Mouse (Mus musculus) v-Abl transformed pro-B cells (cell line): Measurements from ENCODE around the gene Fryl.

ENCODE experiments used
- in situ Hi-C, 2 experiments: fragments of 400-800 bp; cut with MboI; formaldehyde crosslinking; loops; one replicate each; pipeline ENCODE4 v1.15.1; 2025; ENCODE audit not compliant: unreplicated experiment in 2 of 2

The Fryl gene

DNA sequence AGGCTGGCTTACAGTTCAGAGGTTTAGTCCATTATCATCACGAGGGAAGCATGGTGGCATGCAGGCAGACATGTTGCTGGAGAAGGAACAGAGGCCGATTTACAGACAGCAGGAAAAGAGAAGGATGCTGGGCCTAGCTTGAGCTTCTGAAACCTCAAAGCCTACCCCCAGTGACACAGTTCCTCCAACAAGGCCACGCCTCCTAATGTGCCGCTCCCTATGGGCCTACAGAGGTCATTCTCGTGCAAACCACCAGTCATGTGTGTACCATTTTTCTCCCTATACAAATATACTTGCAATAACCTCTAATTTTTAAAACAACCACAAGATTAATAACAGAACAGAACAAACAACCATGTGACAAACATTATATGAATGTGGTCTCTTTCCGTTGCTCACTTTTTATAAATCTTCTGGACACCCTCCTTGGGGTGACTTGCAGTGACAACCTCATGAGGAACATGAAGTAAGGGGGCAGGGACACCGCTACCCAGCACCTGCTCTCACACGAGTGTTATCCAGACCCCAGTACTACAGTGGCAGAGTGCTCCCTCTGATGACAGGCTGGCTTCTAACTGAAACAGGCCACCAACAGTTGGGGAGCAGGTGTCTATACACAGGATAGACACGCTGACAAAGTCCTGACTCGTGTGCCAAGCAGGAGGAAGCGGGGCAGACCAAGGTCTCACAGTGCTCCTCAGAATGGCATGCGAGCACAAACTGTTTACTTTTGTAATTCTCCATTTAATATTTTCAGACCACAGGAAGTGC, 80.9 kb downstream of the Fryl start:
- in situ Hi-C loops: no loop called here

DNA sequence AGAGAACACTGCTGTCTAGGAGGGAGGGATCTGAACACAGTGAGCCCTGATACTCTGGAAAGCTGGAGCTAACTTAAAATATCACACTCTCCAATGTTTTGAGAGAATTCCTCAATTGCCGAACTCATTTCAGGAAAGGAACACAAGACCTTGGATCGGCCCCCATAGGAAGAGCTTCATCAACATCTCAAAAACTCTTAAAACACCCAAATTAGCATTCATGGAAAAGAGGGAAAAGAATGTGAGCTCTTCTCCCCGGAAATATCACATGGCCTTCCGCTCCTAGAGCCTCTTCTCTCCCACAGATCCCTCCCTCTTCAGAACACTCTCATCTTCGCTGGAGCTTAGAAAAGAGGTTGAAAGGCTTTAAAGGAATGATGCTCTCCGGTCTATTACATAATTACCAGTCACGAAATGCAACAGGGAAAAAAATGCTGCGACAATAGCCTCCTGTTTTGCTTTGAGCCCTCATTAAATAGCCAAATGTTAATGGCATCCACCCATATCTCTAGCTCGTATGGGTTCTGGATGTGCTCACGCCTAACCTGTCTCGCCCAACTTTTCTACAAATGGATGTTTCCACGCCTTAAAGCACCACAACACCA, 84.4 kb downstream of the Fryl start:
- in situ Hi-C loops: no loop called here

- in situ Hi-C loops: no loop called here
Observed at GRCm38 (mm10) chr5:73171203-73171602, 85.2 kb downstream of the Fryl start.

DNA sequence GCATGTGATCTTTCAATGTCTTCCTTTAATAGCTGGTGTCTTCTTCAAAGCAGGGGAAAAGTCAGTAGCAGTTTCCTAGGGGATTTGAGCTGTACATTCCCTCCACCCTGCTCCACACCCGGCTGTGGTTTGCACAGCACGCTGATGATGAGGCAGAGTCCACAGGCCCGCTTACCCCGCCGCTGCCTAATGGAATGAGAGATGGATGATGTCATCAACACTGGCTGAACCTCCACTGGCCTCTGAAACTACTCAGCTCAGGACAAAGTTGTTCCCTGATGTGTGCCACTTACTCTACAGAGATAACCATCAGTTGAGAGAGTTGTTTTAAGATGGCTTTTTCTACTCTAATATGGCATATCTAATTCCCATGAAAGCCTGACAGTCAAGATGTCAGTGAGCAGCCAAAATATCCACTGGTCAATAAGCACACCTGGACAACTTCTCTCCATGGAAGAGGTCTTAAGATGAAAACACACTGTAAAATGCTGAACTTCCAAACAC, 87.6 kb downstream of the Fryl start:
- in situ Hi-C loops: no loop called here

DNA sequence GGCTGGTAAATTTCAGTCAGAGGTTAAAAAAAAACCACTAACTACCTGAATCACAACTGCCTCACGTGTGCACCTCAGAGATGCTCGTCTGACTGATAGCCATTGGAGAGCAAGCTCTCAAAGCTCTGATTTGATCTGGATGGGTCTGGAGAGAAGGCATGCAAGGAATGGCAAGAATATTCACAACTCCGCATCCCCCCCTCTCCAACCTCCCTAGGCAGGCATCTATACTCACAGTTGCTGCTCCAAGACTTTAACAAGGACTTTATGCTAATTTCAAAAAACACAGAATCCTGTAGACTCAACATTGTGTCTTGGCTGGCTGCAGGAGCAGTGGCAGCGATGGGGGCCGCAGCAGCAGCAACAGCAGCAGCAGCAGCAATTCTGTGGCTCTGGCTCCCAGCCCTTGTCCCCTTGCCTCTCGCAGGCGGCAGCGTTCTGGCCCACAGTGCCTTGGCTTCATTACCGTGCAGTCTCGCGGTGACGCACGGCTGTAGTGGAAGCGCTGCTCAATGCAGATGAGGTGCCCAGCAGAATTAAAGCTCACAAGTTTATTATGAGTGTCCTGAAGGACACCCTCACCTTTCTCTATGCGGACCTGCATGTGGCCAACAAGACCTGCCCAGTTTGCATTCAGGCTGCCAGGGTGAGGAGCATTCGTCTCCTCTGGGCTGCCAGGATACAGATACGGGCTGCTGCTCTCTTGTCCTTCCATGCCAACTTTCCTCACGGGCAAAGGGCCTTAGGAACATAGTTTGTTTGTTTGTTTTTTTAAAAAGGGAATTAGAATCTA, 88.2 kb downstream of the Fryl start:
- in situ Hi-C loops: no loop called here

DNA sequence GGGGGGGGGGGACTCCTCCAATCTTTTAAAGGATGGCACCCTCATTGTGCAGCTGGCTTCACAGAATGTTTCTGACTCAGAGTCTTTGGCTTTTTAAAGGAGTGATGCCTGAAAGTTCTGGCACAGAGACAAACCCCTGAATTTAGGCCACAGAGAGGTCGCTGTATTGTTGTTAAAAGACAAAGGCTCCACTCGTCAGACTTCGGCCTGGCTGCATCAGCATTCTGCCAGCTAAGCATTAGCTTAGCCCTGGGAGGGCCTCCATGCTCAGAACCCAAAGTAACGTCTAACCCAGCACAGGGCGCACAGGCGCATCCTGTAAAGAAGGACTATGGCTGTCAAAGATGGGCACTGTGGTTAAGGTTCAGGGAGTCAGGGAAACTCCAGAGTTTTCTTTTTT, 92.4 kb downstream of the Fryl start:
- in situ Hi-C loops: loop anchor here in 1 of 2 experiments (5.0 kb wide), 1 partner anchor 33 kb away; no protein-coding TSS in a partner anchor

DNA sequence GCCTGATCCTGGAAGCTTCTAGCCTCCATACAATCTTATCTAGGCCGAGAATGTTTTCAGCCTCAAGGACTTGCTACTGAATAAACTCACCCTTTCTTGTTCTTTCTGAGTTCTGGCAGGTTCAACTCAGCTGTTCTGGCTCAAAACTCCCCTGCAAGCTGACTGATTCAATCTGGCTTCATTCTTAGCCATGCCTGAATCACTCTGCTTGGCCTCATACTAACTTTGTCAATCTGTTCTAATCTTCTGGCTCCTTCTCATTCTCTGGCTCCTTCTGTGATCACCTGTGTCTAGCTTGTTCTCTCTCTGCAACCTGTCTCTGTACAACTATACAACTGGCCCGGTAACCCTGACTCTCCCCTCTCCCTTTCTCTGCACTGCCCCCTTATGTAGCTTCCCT, 93.9 kb downstream of the Fryl start:
- in situ Hi-C loops: loop anchor here in 1 of 2 experiments (5.0 kb wide), 1 partner anchor 35 kb away; no protein-coding TSS in a partner anchor

GRCm38 (mm10) chr5:73160440-73160839, 96.0 kb downstream of the Fryl start:
- in situ Hi-C loops: loop anchor here in 1 of 2 experiments (5.0 kb wide), 1 partner anchor 37 kb away; no protein-coding TSS in a partner anchor

GRCm38 (mm10) chr5:73157502-73157901, 98.9 kb downstream of the Fryl start:
- in situ Hi-C loops: loop anchor here in 1 of 2 experiments (5.0 kb wide), 1 partner anchor 90 kb away; no protein-coding TSS in a partner anchor

DNA sequence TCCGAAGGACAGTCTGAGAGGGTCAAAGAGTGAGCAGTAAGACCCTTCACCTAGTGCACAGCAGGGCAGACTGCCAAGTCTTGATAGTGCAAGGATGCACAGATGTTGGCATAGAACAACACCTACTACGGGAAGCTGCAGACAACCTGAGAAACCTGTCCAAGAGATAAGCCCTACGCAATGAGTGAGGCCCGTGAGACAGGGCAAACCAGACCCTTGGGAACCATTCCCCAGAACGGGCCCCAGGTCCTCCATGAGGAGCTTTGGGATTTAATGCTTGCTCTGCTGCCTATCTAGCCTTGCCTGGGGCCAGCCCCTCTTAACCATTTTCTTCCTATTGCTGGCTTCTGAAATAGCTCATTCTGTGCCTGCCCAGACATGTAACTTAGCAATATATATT, 99.4 kb downstream of the Fryl start:
- in situ Hi-C loops: loop anchor here in 1 of 2 experiments (5.0 kb wide), 1 partner anchor 90 kb away; no protein-coding TSS in a partner anchor

DNA sequence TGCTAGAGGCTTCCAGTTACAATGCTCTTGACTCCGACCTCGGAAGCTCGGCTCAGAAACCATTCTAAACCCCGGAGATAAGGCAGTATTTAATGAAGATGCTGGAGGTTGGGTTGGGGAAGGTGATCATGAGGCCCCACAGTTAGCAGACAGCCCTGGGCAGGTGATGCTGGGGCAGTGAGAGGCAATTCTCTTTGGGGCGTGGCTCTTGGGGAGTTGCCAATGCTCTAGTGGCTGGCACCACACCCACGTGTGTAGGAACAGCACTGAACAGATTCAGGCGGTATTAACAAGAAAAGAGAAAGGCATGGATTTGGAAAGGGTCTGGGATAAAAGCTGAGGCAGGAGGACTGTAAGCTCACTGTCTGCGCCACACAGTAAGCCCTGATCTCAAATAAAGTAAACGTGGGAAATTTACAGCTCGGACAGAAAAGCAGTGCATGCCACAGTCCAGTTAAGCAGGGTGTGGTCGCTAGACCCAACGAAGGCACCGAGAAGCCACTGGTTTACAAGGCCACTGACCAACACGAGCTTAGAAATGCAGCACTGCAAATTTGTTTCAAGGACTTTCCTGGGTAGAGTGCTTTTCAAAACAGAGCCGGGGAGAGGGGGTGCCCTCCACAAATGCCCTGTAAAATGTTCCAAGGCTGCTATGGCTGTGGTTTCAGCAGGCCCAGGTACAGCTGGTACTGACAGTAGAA, 100.0 kb downstream of the Fryl start:
- in situ Hi-C loops: loop anchor here in 1 of 2 experiments (5.0 kb wide), 1 partner anchor 91 kb away; no protein-coding TSS in a partner anchor

DNA sequence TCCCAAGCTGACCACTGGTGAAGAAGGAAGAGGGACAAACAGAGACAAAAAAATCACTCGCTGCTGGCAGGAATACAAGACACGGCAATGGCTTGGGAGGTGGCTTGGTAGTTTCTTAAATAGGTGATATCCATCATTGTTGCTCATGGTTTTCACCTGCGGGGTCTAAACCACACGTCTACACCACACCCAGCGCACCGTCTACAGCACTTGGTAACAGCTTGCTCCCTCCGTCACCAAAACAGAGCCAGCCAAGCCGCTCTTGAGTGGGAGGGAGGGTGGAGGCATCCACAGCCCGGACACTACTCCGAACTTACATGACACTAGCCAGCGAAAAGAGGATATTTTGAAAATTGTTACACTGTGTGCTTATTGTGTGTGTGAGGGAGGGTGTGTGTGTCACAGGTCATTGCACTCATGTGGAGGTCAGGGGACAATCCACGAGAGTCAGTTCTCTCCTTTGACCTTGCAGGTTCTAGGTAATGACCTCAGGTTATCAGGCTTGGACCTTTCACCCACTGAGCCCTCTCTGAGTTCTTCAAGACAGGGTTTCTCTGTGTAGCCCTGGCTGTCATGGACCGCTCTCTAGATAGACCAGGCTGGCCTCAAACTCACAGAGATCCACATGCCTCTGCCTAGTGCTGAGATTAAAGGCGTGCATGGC, 102.5 kb downstream of the Fryl start:
- in situ Hi-C loops: no loop called here

GRCm38 (mm10) chr5:73152206-73152605, 104.2 kb downstream of the Fryl start:
- in situ Hi-C loops: no loop called here

- in situ Hi-C loops: no loop called here
Observed at GRCm38 (mm10) chr5:73150877-73151445, 105.5 kb downstream of the Fryl start.

- in situ Hi-C loops: loop anchor here (10.0 kb wide), 2 partner anchors 60 to 100 kb away; no protein-coding TSS in a partner anchor
Observed at GRCm38 (mm10) chr5:73144987-73145386, 111.4 kb downstream of the Fryl start.

DNA sequence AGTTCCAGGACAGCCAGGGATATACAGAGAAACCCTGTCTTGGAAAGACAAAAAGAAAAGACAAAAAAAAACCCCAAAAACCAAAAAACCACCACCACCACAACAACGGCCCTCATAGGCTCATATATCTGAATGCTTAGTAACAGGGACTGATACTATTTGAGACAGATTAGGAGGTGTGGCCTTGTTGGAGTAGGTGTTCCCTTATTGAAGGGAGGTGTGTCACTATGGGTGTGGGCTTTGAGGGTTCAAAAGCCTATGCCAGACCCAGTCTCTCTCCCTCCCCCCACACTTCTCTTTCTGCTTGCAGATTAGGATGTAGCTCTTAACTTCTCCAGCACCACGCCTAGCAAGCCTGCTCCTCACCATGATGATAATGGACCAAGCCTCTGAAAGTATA, 114.7 kb downstream of the Fryl start:
- in situ Hi-C loops: loop anchor here (10.0 kb wide), 2 partner anchors 63 to 103 kb away; no protein-coding TSS in a partner anchor

- in situ Hi-C loops: loop anchor here (10.0 kb wide), 2 partner anchors 64 to 104 kb away; no protein-coding TSS in a partner anchor
Observed at GRCm38 (mm10) chr5:73141161-73141560, 115.3 kb downstream of the Fryl start.

DNA sequence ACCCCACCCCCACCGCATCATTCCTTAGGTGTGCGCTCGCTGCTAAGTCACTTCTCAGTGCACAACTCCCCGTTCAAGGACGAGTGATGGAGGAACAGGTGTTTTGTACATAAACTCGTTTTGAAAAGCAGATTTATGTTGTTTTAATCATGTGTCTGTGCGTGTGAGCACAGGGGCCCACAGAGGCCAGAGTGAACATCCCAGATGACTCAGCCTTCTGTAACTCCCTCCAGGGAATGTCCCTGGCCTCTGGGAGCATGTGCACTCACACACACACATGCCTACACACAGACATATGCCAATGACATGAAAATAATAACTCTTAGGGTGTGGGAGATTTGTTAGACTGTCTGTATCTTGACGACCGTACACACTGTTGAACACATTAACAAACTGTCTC, 118.9 kb downstream of the Fryl start:
- in situ Hi-C loops: loop anchor here (10.0 kb wide), 2 partner anchors 107 to 237 kb away; no protein-coding TSS in a partner anchor

GRCm38 (mm10) chr5:73135959-73136358, 120.5 kb downstream of the Fryl start:
- in situ Hi-C loops: loop anchor here (10.0 kb wide), 2 partner anchors 109 to 239 kb away; no protein-coding TSS in a partner anchor
